15 mouse cellular contexts compared by ENCODE assay signal in the genomic region with DNA sequence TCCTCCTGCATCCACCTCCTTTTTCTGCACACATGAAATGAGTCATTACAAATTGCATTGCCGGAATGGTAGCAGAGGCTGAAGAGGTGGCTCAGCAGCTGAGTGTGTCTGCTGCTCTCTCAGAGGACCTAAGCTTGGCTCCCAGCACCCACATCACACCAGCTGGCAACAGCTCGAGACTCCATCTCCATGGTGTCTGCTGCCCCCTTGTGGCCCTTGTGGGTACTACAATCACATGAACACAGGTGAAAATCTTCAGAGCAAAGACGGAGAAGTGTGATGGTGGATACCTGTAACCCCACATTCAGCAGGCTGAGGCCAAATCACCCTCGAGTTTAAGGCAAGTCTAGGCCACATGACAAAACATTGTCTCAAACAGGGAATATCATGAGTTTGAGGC. TPM values are rescaled to one million over a fixed set of nuclear protein-coding genes. Genes with fewer than 3 reads are reported as not detected.
DNase-seq lines count a peak whose midpoint lies in the region; ATAC-seq and TF ChIP-seq lines count a peak whose summit lies in the region.
"Had no signal": no experiment of that assay in that cellular context is flagged by ENCODE, and none has a peak within 500 bp of the region (broad histone marks: within the 10 kb centered on the region; RNA-seq: fewer than 3 reads in every experiment).

No protein-coding gene starts in this region.

- H3K9ac ChIP-seq in midbrain, embryonic 13.5 days (replicated peaks): no peak overlapping the region

- peaks cover 6% of the 10 kb centered on the region for H3K4me1 ChIP-seq in E14TG2a.4 (replicated peaks; ENCODE audit: low read depth, low read length)
- H3K4me1 ChIP-seq in midbrain, embryonic 13.5 days (replicated peaks): no peaks in the 10 kb centered on the region

- H3K4me3 ChIP-seq in layer of hippocampus, adult 2 months: no peak overlapping the region
- H3K4me3 ChIP-seq in E14TG2a.4 (replicated peaks; ENCODE audit: low read length): no peak overlapping the region
- no peak overlapping the region for H3K4me3 ChIP-seq in midbrain, embryonic 13.5 days (replicated peaks)

- H3K36me3 ChIP-seq in E14TG2a.4 (ENCODE audit: insufficient read depth, low read length): no peaks in the 10 kb centered on the region
- no peaks in the 10 kb centered on the region for H3K36me3 ChIP-seq in midbrain, embryonic 13.5 days

- H3K9me3 ChIP-seq in E14TG2a.4 (ENCODE audit: low read length): peaks cover 4% of the 10 kb centered on the region; the same call in 1 of the 2 replicates
- no peaks in the 10 kb centered on the region for H3K9me3 ChIP-seq in midbrain, embryonic 13.5 days

- no peak for DNase-seq in layer of hippocampus, adult 2 months (ENCODE audit: low spot score in 2 of 2)
- no peak for DNase-seq in layer of hippocampus, postnatal 14 days (ENCODE audit: low spot score in 2 of 2)
- DNase-seq in B cell, adult 2 months: peak; percentile 54 to 60
- no peak for DNase-seq in right cerebral cortex, postnatal 4 days
- DNase-seq in layer of hippocampus, adult 18-20 months (ENCODE audit: low spot score in 2 of 2): no peak
- DNase-seq: cerebellum, postnatal 36 days; gastrocnemius, postnatal 36 days; kidney, adult 9 months had no signal

- H3K4me2 ChIP-seq in midbrain, embryonic 13.5 days (replicated peaks): no peak overlapping the region

- 48% methylated on average over 4 of the region's 4 CpGs for WGBS in midbrain, embryonic 13.5 days

- TF ChIP-seq CTCF in layer of hippocampus, adult 2 months (conservative IDR thresholded peaks at IDR 0.05): peak; percentile 62
- TF ChIP-seq CTCF in E14TG2a.4 (conservative IDR thresholded peaks at IDR 0.05; ENCODE audit: low read length): peak; percentile 78

- H3K27ac ChIP-seq in layer of hippocampus, adult 2 months: no peak overlapping the region
- H3K27ac ChIP-seq in midbrain, embryonic 13.5 days: no peak overlapping the region

- H3K27me3 ChIP-seq in E14TG2a.4 (ENCODE audit: insufficient read depth, low read length): peaks cover 16% of the 10 kb centered on the region
- H3K27me3 ChIP-seq in midbrain, embryonic 13.5 days: peaks cover 8% of the 10 kb centered on the region; the same call in 1 of the 2 replicates

- 0 out of 2 replicates have a peak, but pooled peaks have one; percentile 9 for ATAC-seq in granulocyte monocyte progenitor cell, adult 5-6 weeks (replicated peaks; ENCODE audit: poor library complexity, severe bottlenecking)
- ATAC-seq in midbrain, embryonic 13.5 days: no peak

RNA-seq across cellular contexts. Expression of gene Lypd5, which starts 8.9 kb away (rescaled TPM):
- not detected for total RNA-seq in layer of hippocampus, adult 2 months (2021)
- total RNA-seq in layer of hippocampus, postnatal 14 days (2021): not detected
- not detected in 2 replicates for total RNA-seq in granulocyte monocyte progenitor cell, adult 5-6 weeks (2014; fragmentation: Nextera tagmentation)
- not detected in 2 replicates for total RNA-seq in granulocyte monocyte progenitor cell, adult 5-6 weeks (2017)
- not detected for total RNA-seq in layer of hippocampus, adult 18-20 months (2021)
- not detected in 2 replicates for polyA plus RNA-seq in midbrain, embryonic 13.5 days (2015; fragmentation: Nextera tagmentation; extraction: Ambion mirVana)
- total RNA-seq: gastrocnemius, postnatal 36 days; heart, postnatal 25 days; left cerebral cortex, postnatal 14 days had no signal
- polyA plus RNA-seq: stomach, embryonic 14.5 days had no signal

RNA-seq across cellular contexts. Expression of gene Kcnn4, which starts 12.2 kb away (rescaled TPM):
- under 1 TPM; 0.64 to 0.67 TPM for total RNA-seq in layer of hippocampus, adult 2 months (2021)
- under 1 TPM; 0.41 to 0.81 TPM for total RNA-seq in layer of hippocampus, postnatal 14 days (2021)
- total RNA-seq in granulocyte monocyte progenitor cell, adult 5-6 weeks (2014; fragmentation: Nextera tagmentation): 24.2 and 31.4 TPM in 2 replicates
- total RNA-seq in granulocyte monocyte progenitor cell, adult 5-6 weeks (2017): 36.3 and 43.5 TPM in 2 replicates
- total RNA-seq in layer of hippocampus, adult 18-20 months (2021): under 1 TPM; 0.36 to 0.72 TPM
- polyA plus RNA-seq in midbrain, embryonic 13.5 days (2015; fragmentation: Nextera tagmentation; extraction: Ambion mirVana): 0.40 and 0.66 TPM in 2 replicates

RNA-seq across cellular contexts. Expression of gene Tescl, which starts 24.2 kb away (rescaled TPM):
- total RNA-seq in layer of hippocampus, adult 2 months (2021): not detected
- not detected for total RNA-seq in layer of hippocampus, postnatal 14 days (2021)
- not detected in 2 replicates for total RNA-seq in granulocyte monocyte progenitor cell, adult 5-6 weeks (2014; fragmentation: Nextera tagmentation)
- total RNA-seq in granulocyte monocyte progenitor cell, adult 5-6 weeks (2017): not detected in 2 replicates
- not detected for total RNA-seq in layer of hippocampus, adult 18-20 months (2021)
- 0.40 TPM in 1 of 2 replicates, not detected in the other for polyA plus RNA-seq in midbrain, embryonic 13.5 days (2015; fragmentation: Nextera tagmentation; extraction: Ambion mirVana)
- total RNA-seq: gastrocnemius, postnatal 36 days; heart, postnatal 25 days; left cerebral cortex, postnatal 14 days had no signal
- polyA plus RNA-seq: lung, embryonic 16.5 days had no signal

RNA-seq across cellular contexts. Expression of gene Zfp94, which starts 41.4 kb away (rescaled TPM):
- 10 to 100 TPM; 16.6 to 17.5 TPM for total RNA-seq in layer of hippocampus, adult 2 months (2021)
- 10 to 100 TPM; 13.3 to 13.9 TPM for total RNA-seq in layer of hippocampus, postnatal 14 days (2021)
- 5.8 and 6.0 TPM in 2 replicates for total RNA-seq in granulocyte monocyte progenitor cell, adult 5-6 weeks (2014; fragmentation: Nextera tagmentation)
- 2.0 and 3.4 TPM in 2 replicates for total RNA-seq in granulocyte monocyte progenitor cell, adult 5-6 weeks (2017)
- total RNA-seq in layer of hippocampus, adult 18-20 months (2021): 10 to 100 TPM; 12.1 to 12.7 TPM
- polyA plus RNA-seq in midbrain, embryonic 13.5 days (2015; fragmentation: Nextera tagmentation; extraction: Ambion mirVana): 19.4 and 22.0 TPM in 2 replicates

RNA-seq across cellular contexts. Expression of gene Smg9, which starts 41.5 kb away (rescaled TPM):
- total RNA-seq in layer of hippocampus, adult 2 months (2021): 10 to 100 TPM; 34.6 to 43.6 TPM
- total RNA-seq in layer of hippocampus, postnatal 14 days (2021): 10 to 100 TPM; 29.1 to 33.8 TPM
- 21.6 and 29.5 TPM in 2 replicates for total RNA-seq in granulocyte monocyte progenitor cell, adult 5-6 weeks (2014; fragmentation: Nextera tagmentation)
- 19.5 and 21.8 TPM in 2 replicates for total RNA-seq in granulocyte monocyte progenitor cell, adult 5-6 weeks (2017)
- total RNA-seq in layer of hippocampus, adult 18-20 months (2021): 10 to 100 TPM; 33.2 to 34.8 TPM
- polyA plus RNA-seq in midbrain, embryonic 13.5 days (2015; fragmentation: Nextera tagmentation; extraction: Ambion mirVana): 32.9 and 33.5 TPM in 2 replicates

Comparison
In these comparisons a context has a peak if more than half of its experiments do, and no peak if none do; other contexts are left out.
1. DNase-seq: peak in B cell, adult 2 months (2 of 2); none in layer of hippocampus, adult 2 months (0 of 2), layer of hippocampus, postnatal 14 days (0 of 2), right cerebral cortex, postnatal 4 days (single experiment) and layer of hippocampus, adult 18-20 months (0 of 2).
2. RNA of gene Kcnn4, which starts 12.2 kb away (total RNA-seq): 24.2 to 43.5 TPM in granulocyte monocyte progenitor cell, adult 5-6 weeks; 0.41 to 0.81 TPM in layer of hippocampus, postnatal 14 days, 0.36 to 0.72 TPM in layer of hippocampus, adult 18-20 months and 0.64 to 0.67 TPM in layer of hippocampus, adult 2 months; every median in the first group is over 10 times any median in the second.